Mouse (Mus musculus) limb, embryonic 14.5 days (tissue): ENCODE results near the gene Kcnab3. TPM values are rescaled to one million over a fixed set of nuclear protein-coding genes. Genes with fewer than 3 reads are reported as not detected.

Source experiments
- ATAC-seq: fragments of 200-750 bp; cut with Nextera tagmentation; 2 replicates; pipeline ENCODE4 v1.8.0; 2017; ENCODE audit warnings: low read depth, moderate number of reproducible peaks, moderate TSS enrichment; ENCODE audit not compliant: low FRiP score
- DNase-seq: peaks from one replicate; pipeline ENCODE4 v3.0.0-alpha.2; 2015; ENCODE audit warnings: low spot score
- H3K27ac ChIP-seq: fragments of 300-500 bp; sonication (generic); replicated peaks from 2 replicates; pipeline ENCODE4 v1.5.1; 2014; ENCODE audit warnings: low read depth, mild to moderate bottlenecking, low read length, moderate library complexity, mixed read lengths
- H3K27me3 ChIP-seq: fragments of 300-500 bp; sonication (generic); 2 replicates; pipeline ENCODE4 v1.6.1; 2014; ENCODE audit warnings: low read length, mixed read lengths; ENCODE audit not compliant: control insufficient read depth, insufficient read depth
- H3K36me3 ChIP-seq: fragments of 300-500 bp; sonication (generic); 2 replicates; pipeline ENCODE4 v1.6.1; 2014; ENCODE audit warnings: mild to moderate bottlenecking, low read length, moderate library complexity, mixed read lengths; ENCODE audit not compliant: control insufficient read depth, insufficient read depth
- H3K4me1 ChIP-seq: fragments of 300-500 bp; sonication (generic); 2 replicates; pipeline ENCODE4 v1.6.1; 2014; ENCODE audit warnings: antibody characterized with exemption, low read length, mixed read lengths; ENCODE audit not compliant: control insufficient read depth, insufficient read depth
- H3K4me2 ChIP-seq: fragments of 300-500 bp; sonication (generic); replicated peaks from 2 replicates; pipeline ENCODE4 v1.6.1; 2014; ENCODE audit warnings: low read depth, mild to moderate bottlenecking, low read length, moderate library complexity; ENCODE audit not compliant: severe bottlenecking
- H3K4me3 ChIP-seq: fragments of 300-500 bp; sonication (generic); replicated peaks from 2 replicates; pipeline ENCODE4 v1.5.1; 2014; ENCODE audit warnings: low read length
- H3K9ac ChIP-seq: fragments of 300-500 bp; sonication (generic); 2 replicates; pipeline ENCODE4 v1.6.1; 2014; ENCODE audit warnings: mild to moderate bottlenecking, low read depth, low read length, moderate library complexity; ENCODE audit not compliant: severe bottlenecking
- H3K9me3 ChIP-seq: fragments of 300-500 bp; sonication (generic); 2 replicates; pipeline ENCODE4 v1.6.1; 2016; ENCODE audit warnings: low read length; ENCODE audit not compliant: control insufficient read depth
- POLR2A ChIP-seq: fragments of 200-500 bp; IDR thresholded peaks from 2 replicates; pipeline ENCODE4 v1.8.0; 2012; ENCODE audit warnings: inconsistent platforms, mild to moderate bottlenecking, moderate library complexity, borderline replicate concordance; ENCODE audit not compliant: insufficient read depth, insufficient read length; ENCODE audit errors: extremely low read depth
- WGBS: fragments of 180-500 bp; shearing (Covaris S2); extraction: QIAGEN DNeasy Blood & Tissue Kit; methylation state at CpG from one replicate; pipeline ENCODE4 v1.1.7; 2014; 5-methylcytosine and 5-hydroxymethylcytosine counted together
- polyA plus RNA-seq, 2 experiments: library from polyadenylated mRNA; depleted of rRNA in 1 of 2; stranded (reverse) in 1 of 2; unstranded in 1 of 2; fragments of >200 nt; fragmentation: Nextera tagmentation in 1 of 2; extraction: Ambion mirVana in 1 of 2; gene quantifications; 2 replicates each; pipeline versions ENCODE4 v1.2.1 to v1.2.3; 2012 to 2014

Gene Kcnab3
- polyA plus RNA-seq, 2 experiments: 2.2 to 4.1 TPM

- ATAC-seq (peak; percentile 81), DNase-seq (peak; percentile 78)
- WGBS: 2% methylated on average over 24 of the region's 24 CpGs
- Histone ChIP-seq H3K9ac (peak overlapping the region; percentile 55), H3K27me3 (peaks cover 9% of the 10 kb centered on the region), H3K36me3 (no peaks in the 10 kb centered on the region), H3K27ac (peak overlapping the region; percentile 9), H3K9me3 (no peaks in the 10 kb centered on the region), H3K4me1 (peaks cover 16% of the 10 kb centered on the region), H3K4me2 (peak overlapping the region; percentile 62), H3K4me3 (peak overlapping the region; percentile 51)
- peak; percentile 63; the same call in 1 of the 2 replicates for TF ChIP-seq POLR2A
Observed at GRCm38 (mm10) chr11:69331929-69332405, 5.9 kb downstream of the Kcnab3 start.

DNA sequence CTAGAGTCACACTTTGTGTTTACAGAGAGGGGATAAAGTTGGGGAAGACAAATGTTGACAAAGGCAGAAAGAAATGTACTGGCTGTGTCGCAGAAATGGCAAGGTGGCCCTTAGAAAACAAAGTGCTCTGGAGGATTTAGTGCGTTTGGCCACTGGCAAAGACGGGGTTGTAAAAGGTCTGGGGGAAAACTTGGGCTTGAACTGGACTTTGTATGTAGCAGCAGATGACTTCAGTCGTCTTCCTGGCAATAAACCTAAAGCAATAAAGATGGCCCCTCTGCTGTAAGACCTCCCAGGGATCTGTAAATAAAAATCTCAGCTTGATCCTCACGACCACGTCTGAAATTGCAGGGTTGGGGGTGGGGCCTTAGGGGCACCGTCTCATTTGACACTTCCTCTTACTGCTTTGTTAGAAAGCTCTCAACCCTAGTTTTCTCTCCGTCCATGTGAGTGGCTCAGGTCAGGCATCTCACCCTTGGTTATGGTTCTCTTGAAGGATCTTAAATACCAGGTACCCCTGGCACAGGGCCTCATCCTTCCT lies 6.7 kb downstream of the Kcnab3 start:
- DNase-seq (no peak), ATAC-seq (no peak)
- Histone ChIP-seq H3K27me3 (0 out of 2 replicates have a peak, but pooled peaks cover under 1% of the 10 kb centered on the region), H3K27ac (0 out of 2 replicates have a peak overlapping the region, but pooled peaks have one; percentile 9), H3K9me3 (no peaks in the 10 kb centered on the region), H3K4me1 (peaks cover 15% of the 10 kb centered on the region), H3K9ac (peak overlapping the region; percentile 55; the same call in 1 of the 2 replicates), H3K4me3 (peak overlapping the region; percentile 51; the same call in 1 of the 2 replicates), H3K4me2 (peak overlapping the region; percentile 62), H3K36me3 (no peaks in the 10 kb centered on the region)
- TF ChIP-seq POLR2A: no peak
- 23% methylated on average over 8 of the region's 8 CpGs for WGBS

DNA sequence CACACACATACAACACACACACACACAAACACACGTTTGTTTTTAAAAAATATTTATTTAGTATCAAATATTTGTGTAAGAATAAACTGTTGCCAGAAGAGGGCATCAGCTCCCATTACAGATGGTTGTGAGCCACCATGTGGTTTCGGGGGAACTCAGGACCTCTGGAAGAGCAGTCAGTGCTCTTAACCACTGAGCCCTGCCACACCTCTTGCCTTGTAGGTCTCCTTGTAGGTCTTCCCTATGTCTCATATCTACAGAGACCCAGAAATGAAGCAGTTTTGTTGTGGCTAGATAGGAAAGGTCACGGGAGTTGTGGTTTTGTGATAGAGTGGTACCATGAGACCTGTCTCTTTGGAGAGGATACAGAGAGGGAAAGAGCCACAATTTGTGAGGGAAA lies 7.9 kb downstream of the Kcnab3 start:
- DNase-seq (no peak), ATAC-seq (no peak)
- Histone ChIP-seq H3K9ac (no peak overlapping the region), H3K9me3 (no peaks in the 10 kb centered on the region), H3K4me1 (peaks cover 15% of the 10 kb centered on the region), H3K27me3 (no peaks in the 10 kb centered on the region), H3K27ac (no peak overlapping the region), H3K36me3 (no peaks in the 10 kb centered on the region), H3K4me3 (no peak overlapping the region), H3K4me2 (no peak overlapping the region)
- TF ChIP-seq POLR2A: no peak
- 59% methylated on average over 3 of the region's 3 CpGs for WGBS

DNA sequence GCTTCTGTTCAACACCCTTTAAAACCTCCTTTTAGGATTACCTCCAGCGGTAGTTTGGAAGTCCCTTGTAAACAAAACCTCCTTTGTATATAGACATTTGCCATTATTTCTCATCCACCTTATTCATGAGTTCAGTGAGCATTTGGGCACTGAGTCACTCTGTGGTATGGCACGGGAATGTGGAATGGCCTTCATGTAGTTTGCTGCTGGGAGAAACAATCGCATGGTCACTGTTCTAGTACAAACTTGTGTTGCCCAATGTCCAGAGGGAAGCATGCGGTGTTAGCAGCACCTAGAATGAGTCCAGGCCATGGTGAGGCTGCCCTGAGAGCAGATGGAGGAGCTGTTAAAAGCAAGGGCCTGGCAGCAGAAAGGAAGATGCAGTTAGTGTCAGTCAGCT lies 8.7 kb downstream of the Kcnab3 start:
- 50% methylated on average over 4 of the region's 4 CpGs for WGBS
- no peak for ATAC-seq
- no peak for DNase-seq
- H3K4me2 ChIP-seq: no peak overlapping the region
- TF ChIP-seq POLR2A: no peak
- H3K27ac ChIP-seq: no peak overlapping the region
- no peaks in the 10 kb centered on the region for H3K27me3 ChIP-seq
- peaks cover 18% of the 10 kb centered on the region for H3K4me1 ChIP-seq
- H3K9me3 ChIP-seq: no peaks in the 10 kb centered on the region
- no peak overlapping the region for H3K4me3 ChIP-seq
- no peak overlapping the region for H3K9ac ChIP-seq
- no peaks in the 10 kb centered on the region for H3K36me3 ChIP-seq

DNA sequence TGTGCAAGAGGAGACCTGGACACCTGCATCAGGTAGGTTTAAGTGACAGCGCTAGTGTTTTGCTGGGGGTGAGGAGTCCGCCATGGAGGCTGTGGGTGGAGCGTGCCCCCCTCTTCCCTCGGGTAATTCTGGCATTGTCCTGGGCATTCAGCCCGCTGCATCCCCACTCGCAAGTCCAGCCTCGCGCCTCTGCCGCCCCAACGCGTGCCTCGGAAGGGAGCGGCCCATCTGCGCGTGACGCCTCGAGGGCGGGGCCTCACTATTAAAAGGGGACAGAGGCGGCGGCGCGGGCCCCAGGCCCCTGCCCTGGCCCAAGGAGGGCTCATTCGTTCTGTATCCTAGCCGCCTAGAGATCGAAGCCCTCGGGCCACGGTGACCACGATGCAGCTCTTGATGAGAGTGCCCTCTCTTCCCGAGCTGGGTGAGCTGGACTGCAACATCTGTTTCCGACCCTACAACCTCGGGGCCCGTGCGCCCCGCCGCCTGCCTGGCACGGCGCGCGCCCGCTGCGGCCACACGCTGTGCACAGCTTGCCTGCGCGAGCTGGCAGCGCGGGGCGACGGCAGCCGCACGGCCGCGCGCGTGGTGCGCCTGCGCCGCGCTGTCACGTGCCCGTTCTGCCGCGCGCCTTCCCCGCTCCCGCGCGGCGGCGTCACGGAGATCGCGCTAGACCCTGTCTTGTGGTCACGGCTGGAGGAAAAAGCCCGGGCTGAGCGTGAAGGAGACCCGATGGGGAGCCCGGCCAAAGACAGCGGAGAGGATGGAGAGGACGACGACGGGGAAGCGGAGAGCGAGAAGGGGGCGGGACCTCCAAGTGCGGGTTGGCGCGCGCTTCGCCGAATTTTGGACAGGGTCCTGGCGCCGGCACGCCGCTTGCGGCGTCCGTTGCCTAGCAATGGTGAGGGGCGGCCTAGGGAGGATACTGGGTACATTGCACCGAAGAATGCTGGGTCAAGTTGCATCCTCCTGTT lies 14.4 kb downstream of the Kcnab3 start, which contains the start of gene Rnf227:
Gene Rnf227, plus strand, starts transcription at position 301 of the 971 bp plus-strand sequence.
- peak; percentile 20; the same call in 1 of the 2 replicates for TF ChIP-seq POLR2A
- Histone ChIP-seq H3K27ac (peak within 1 kb of the TSS; percentile 75), H3K9me3 (no peaks in the 10 kb centered on the region), H3K4me1 (peaks cover 15% of the 10 kb centered on the region), H3K9ac (peak within 1 kb of the TSS; percentile 73), H3K4me2 (peak within 1 kb of the TSS; percentile 89), H3K4me3 (peak within 1 kb of the TSS; percentile 64), H3K27me3 (no peaks in the 10 kb centered on the region), H3K36me3 (peaks cover 24% of the 10 kb centered on the region)
- peak; percentile 62 for DNase-seq
- 2% methylated on average over 82 of the region's 99 CpGs for WGBS
- ATAC-seq: peak; percentile 87
